Mouse (Mus musculus) liver, adult (tissue): Measurements from ENCODE around the gene Aagab.

Experiments used
- GATA4 ChIP-seq: IDR thresholded peaks from 2 replicates; pipeline ENCODE4 v1.6.1; 2014; ENCODE audit warnings: mild to moderate bottlenecking, low read length; ENCODE audit not compliant: insufficient replicate concordance

Gene Aagab

GRCm38 (mm10) chr9:63602043-63602939 is at the start of gene Aagab, which contains the start of gene Iqch:
Aagab (plus strand) TSS chr9:63602660.
Iqch (minus strand) TSS chr9:63602493.
- no peak; the same call in 1 of the 2 replicates for TF ChIP-seq GATA4

- TF ChIP-seq GATA4, result no peak
Measured at GRCm38 (mm10) chr9:63553628-63554027, 48.8 kb upstream of the Aagab start.

GRCm38 (mm10) chr9:63555460-63555990 is 46.9 kb upstream of the Aagab start:
- no peak for TF ChIP-seq GATA4

GRCm38 (mm10) chr9:63556316-63556715 is 46.1 kb upstream of the Aagab start:
- no peak for TF ChIP-seq GATA4

GRCm38 (mm10) chr9:63556933-63557332 is 45.5 kb upstream of the Aagab start:
- no peak for TF ChIP-seq GATA4

- TF ChIP-seq GATA4, result no peak
Measured at GRCm38 (mm10) chr9:63561931-63562330, 40.5 kb upstream of the Aagab start.

GRCm38 (mm10) chr9:63563436-63563835 is 39.0 kb upstream of the Aagab start:
- TF ChIP-seq GATA4, result no peak

GRCm38 (mm10) chr9:63568314-63568713 is 34.1 kb upstream of the Aagab start:
- TF ChIP-seq GATA4, result no peak

GRCm38 (mm10) chr9:63568808-63569207 is 33.7 kb upstream of the Aagab start:
- peak; percentile 55; the same call in 1 of the 2 replicates for TF ChIP-seq GATA4

GRCm38 (mm10) chr9:63571895-63572294 is 30.6 kb upstream of the Aagab start:
- no peak for TF ChIP-seq GATA4

GRCm38 (mm10) chr9:63572874-63573273 is 29.6 kb upstream of the Aagab start:
- TF ChIP-seq GATA4, result no peak

GRCm38 (mm10) chr9:63577469-63577868 is 25.0 kb upstream of the Aagab start:
- TF ChIP-seq GATA4, result no peak

GRCm38 (mm10) chr9:63579644-63580043 is 22.8 kb upstream of the Aagab start:
- TF ChIP-seq GATA4, result no peak

- no peak for TF ChIP-seq GATA4
Measured at GRCm38 (mm10) chr9:63580046-63580445, 22.4 kb upstream of the Aagab start.

GRCm38 (mm10) chr9:63581778-63582177 is 20.7 kb upstream of the Aagab start:
- TF ChIP-seq GATA4, result no peak

GRCm38 (mm10) chr9:63585251-63585650 is 17.2 kb upstream of the Aagab start:
- no peak for TF ChIP-seq GATA4
